Mouse (Mus musculus): ENCODE measurements around the gene Akap8l.

GRCm38 (mm10) chr17:32351269-32351668 lies 862 bp upstream of the Akap8l start:
- TF ChIP-seq CTCF (IDR thresholded peaks at IDR 0.05; ENCODE audit: insufficient read depth, low read length) (no peak), POLR2A (IDR thresholded peaks at IDR 0.05; ENCODE audit: borderline replicate concordance, extremely low read depth, low read depth, low read length) (no peak)
